Mouse (Mus musculus): Measurements from ENCODE around the gene Optn. TPM values are rescaled to one million over a fixed set of nuclear protein-coding genes. Genes with fewer than 3 reads are reported as not detected.

Optn gene
- polyA plus RNA-seq, 1 experiment from 2014 or later: 5.8 TPM

- Histone ChIP-seq H3K27me3 (ENCODE audit: insufficient read depth, low read length) (no peaks in the 10 kb centered on the region), H3K9ac (no peak overlapping the region), H3K4me2 (no peak overlapping the region), H3K36me3 (ENCODE audit: insufficient read depth) (peaks cover 18% of the 10 kb centered on the region), H3K27ac (ENCODE audit: low read depth) (peak overlapping the region; percentile 72), H3K9me3 (ENCODE audit: low read depth, low read length) (no peaks in the 10 kb centered on the region), H3K4me3 (ENCODE audit: low read depth, low read length) (no peak overlapping the region), H3K4me1 (ENCODE audit: insufficient read depth) (no peaks in the 10 kb centered on the region)
- WGBS: 60% methylated on average over 8 of the region's 8 CpGs
- peak; percentile 75 for ATAC-seq (ENCODE audit: insufficient read depth)
- no peak for TF ChIP-seq CTCF (IDR thresholded peaks at IDR 0.05; ENCODE audit: low read depth)
- peak; percentile 48 for DNase-seq
Measured at GRCm38 (mm10) chr2:4987388-4988180, 76.3 kb downstream of the Optn start.

DNA sequence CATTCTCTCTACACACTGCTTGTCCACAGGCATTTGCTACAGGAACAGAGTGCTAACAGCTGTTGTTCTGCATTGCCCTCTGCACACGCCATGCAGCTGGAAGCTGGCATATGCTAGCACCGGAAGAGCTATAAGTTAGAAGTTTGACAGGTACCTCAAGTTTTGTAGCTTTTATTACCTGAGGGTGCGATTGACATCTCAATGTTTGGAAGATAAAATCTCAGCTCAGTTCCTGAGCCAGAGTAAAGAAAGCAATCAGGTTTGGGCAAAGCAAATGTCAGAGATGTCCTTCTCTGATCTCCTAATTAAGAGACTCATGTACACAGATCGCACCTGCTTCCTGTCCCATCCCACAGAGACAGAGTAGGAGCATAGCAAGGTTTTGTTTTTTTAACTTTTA is 77.1 kb downstream of the Optn start:
- H3K9me3 ChIP-seq (ENCODE audit: low read depth, low read length): no peaks in the 10 kb centered on the region
- H3K36me3 ChIP-seq (ENCODE audit: insufficient read depth): peaks cover 12% of the 10 kb centered on the region
- WGBS: 71% methylated on average over 4 of the region's 4 CpGs
- DNase-seq (no peak), ATAC-seq (ENCODE audit: insufficient read depth) (no peak)
- no peaks in the 10 kb centered on the region for H3K4me1 ChIP-seq (ENCODE audit: insufficient read depth)
- no peak for TF ChIP-seq CTCF (IDR thresholded peaks at IDR 0.05; ENCODE audit: low read depth)
- H3K9ac ChIP-seq: no peak overlapping the region
- no peaks in the 10 kb centered on the region for H3K27me3 ChIP-seq (ENCODE audit: insufficient read depth, low read length)
- peak overlapping the region; percentile 72; the same call in 1 of the 2 replicates for H3K27ac ChIP-seq (ENCODE audit: low read depth)
- H3K4me2 ChIP-seq: no peak overlapping the region
- H3K4me3 ChIP-seq (ENCODE audit: low read depth, low read length): no peak overlapping the region

GRCm38 (mm10) chr2:4985000-4985399 is 78.9 kb downstream of the Optn start:
- ATAC-seq (ENCODE audit: insufficient read depth): no peak
- Histone ChIP-seq H3K4me1 (ENCODE audit: insufficient read depth) (no peaks in the 10 kb centered on the region), H3K9ac (no peak overlapping the region), H3K9me3 (ENCODE audit: low read depth, low read length) (no peaks in the 10 kb centered on the region), H3K4me3 (ENCODE audit: low read depth, low read length) (no peak overlapping the region), H3K36me3 (ENCODE audit: insufficient read depth) (no peaks in the 10 kb centered on the region), H3K27ac (ENCODE audit: low read depth) (no peak overlapping the region), H3K4me2 (no peak overlapping the region), H3K27me3 (ENCODE audit: insufficient read depth, low read length) (no peaks in the 10 kb centered on the region)
- no peak for DNase-seq
- 74% methylated on average over 6 of the region's 6 CpGs for WGBS
- no peak for TF ChIP-seq CTCF (IDR thresholded peaks at IDR 0.05; ENCODE audit: low read depth)

GRCm38 (mm10) chr2:4983987-4984386 is 79.9 kb downstream of the Optn start:
- Histone ChIP-seq H3K4me3 (ENCODE audit: low read depth, low read length) (no peak overlapping the region), H3K9me3 (ENCODE audit: low read depth, low read length) (no peaks in the 10 kb centered on the region), H3K4me1 (ENCODE audit: insufficient read depth) (no peaks in the 10 kb centered on the region), H3K27ac (ENCODE audit: low read depth) (no peak overlapping the region), H3K4me2 (no peak overlapping the region), H3K36me3 (ENCODE audit: insufficient read depth) (no peaks in the 10 kb centered on the region), H3K27me3 (ENCODE audit: insufficient read depth, low read length) (no peaks in the 10 kb centered on the region), H3K9ac (no peak overlapping the region)
- no peak for ATAC-seq (ENCODE audit: insufficient read depth)
- TF ChIP-seq CTCF (IDR thresholded peaks at IDR 0.05; ENCODE audit: low read depth): no peak
- DNase-seq: no peak
- 25% methylated on average over 5 of the region's 5 CpGs for WGBS

- no peaks in the 10 kb centered on the region for H3K36me3 ChIP-seq (ENCODE audit: insufficient read depth)
- no peaks in the 10 kb centered on the region for H3K9me3 ChIP-seq (ENCODE audit: low read depth, low read length)
- no peak overlapping the region for H3K4me3 ChIP-seq (ENCODE audit: low read depth, low read length)
- ATAC-seq (ENCODE audit: insufficient read depth) (no peak), DNase-seq (peak; percentile 12)
- H3K4me1 ChIP-seq (ENCODE audit: insufficient read depth): no peaks in the 10 kb centered on the region
- TF ChIP-seq CTCF (IDR thresholded peaks at IDR 0.05; ENCODE audit: low read depth): no peak
- H3K4me2 ChIP-seq: no peak overlapping the region
- no peak overlapping the region for H3K9ac ChIP-seq
- 23% methylated on average over 8 of the region's 8 CpGs for WGBS
- no peaks in the 10 kb centered on the region for H3K27me3 ChIP-seq (ENCODE audit: insufficient read depth, low read length)
- no peak overlapping the region for H3K27ac ChIP-seq (ENCODE audit: low read depth)
Measured at GRCm38 (mm10) chr2:4978091-4978490, 85.8 kb downstream of the Optn start.

- no peaks in the 10 kb centered on the region for H3K9me3 ChIP-seq (ENCODE audit: low read depth, low read length)
- no peaks in the 10 kb centered on the region for H3K36me3 ChIP-seq (ENCODE audit: insufficient read depth)
- H3K4me2 ChIP-seq: no peak within 1 kb of the TSS
- no peak within 1 kb of the TSS for H3K27ac ChIP-seq (ENCODE audit: low read depth)
- H3K27me3 ChIP-seq (ENCODE audit: insufficient read depth, low read length): no peaks in the 10 kb centered on the region
- no peaks in the 10 kb centered on the region for H3K4me1 ChIP-seq (ENCODE audit: insufficient read depth)
- no peak for DNase-seq
- WGBS: 64% methylated on average over 5 of the region's 5 CpGs
- no peak within 1 kb of the TSS for H3K4me3 ChIP-seq (ENCODE audit: low read depth, low read length)
- no peak for ATAC-seq (ENCODE audit: insufficient read depth)
- no peak for TF ChIP-seq CTCF (IDR thresholded peaks at IDR 0.05; ENCODE audit: low read depth)
- no peak within 1 kb of the TSS for H3K9ac ChIP-seq
Measured at GRCm38 (mm10) chr2:4975807-4976206, 88.0 kb downstream of the Optn start, which contains the start of gene Ucma. Gene Ucma (plus strand): TSS chr2:4976122.

Other genes with a start within 250 kb of the Optn start
- gene Sephs1, start 182.5 kb downstream of the Optn start, polyA plus RNA-seq (2014; fragmentation: Nextera tagmentation; extraction: Ambion mirVana): 128 and 130 TPM in 2 replicates
- gene Phyh, start 145.0 kb downstream of the Optn start, polyA plus RNA-seq (2014; fragmentation: Nextera tagmentation; extraction: Ambion mirVana): 46.4 and 52.6 TPM in 2 replicates
- not detected in 2 replicates for gene Ucma, start 87.9 kb downstream of the Optn start, polyA plus RNA-seq (2014; fragmentation: Nextera tagmentation; extraction: Ambion mirVana)
- gene Mcm10, start 51.3 kb downstream of the Optn start, polyA plus RNA-seq (2014; fragmentation: Nextera tagmentation; extraction: Ambion mirVana): 50.3 and 52.3 TPM in 2 replicates
- gene Ccdc3, start 73.7 kb upstream of the Optn start, polyA plus RNA-seq (2014; fragmentation: Nextera tagmentation; extraction: Ambion mirVana): 0.78 and 1.4 TPM in 2 replicates